Mouse (Mus musculus): Measurements from ENCODE around the gene Timmdc1. TPM values are rescaled to one million over a fixed set of nuclear protein-coding genes. Genes with fewer than 3 reads are reported as not detected.

The Timmdc1 gene
- polyA plus RNA-seq, 1 experiment from 2014 or later, result 35.0 TPM

DNA sequence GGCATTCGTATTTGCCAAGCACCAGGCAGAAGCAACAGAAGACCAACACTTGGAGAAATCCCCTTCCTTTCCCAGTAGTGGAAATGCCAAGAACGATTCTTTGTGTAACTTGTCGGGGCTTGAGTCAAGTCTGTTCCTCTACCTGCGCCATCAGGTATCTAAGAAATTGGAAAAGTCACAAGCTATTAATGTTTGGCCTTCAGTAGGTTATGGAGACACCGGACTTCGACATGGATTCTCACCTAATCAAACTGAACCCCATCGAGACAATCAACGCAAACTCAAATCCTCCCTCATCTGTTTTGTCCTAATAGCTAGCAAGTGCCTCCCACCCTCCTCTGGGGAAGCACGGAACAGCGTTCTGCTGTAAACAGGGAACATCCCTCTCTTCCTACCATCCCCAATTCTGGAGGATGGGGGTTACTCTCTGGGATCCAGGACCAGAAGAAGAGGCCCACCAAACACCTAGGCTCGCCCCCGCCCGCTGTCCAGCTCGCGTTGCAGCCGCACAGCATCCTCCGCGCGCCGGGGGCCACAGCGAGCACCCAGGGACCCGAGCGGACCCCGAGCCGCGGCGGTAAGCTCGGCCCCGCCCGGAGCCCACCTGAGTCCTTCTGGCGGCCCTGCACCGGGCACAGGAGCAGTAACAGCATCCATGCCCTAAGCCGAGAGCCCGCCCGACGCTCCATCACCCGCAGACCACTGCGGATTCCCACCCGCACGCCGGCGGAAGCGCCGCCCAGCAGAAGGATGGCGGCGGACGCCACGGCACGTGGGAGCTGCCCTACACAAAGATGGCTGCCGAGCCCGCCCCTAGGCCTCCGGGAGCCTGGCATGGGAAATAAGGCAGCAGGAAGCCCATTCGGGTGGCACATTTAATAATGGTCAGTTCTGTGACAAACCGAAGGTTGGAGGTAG is 27.3 kb upstream of the Timmdc1 start, which contains the start of gene Poglut1:
Gene Poglut1 (minus strand): TSS at position 780 of the 918 bp plus-strand sequence.
- Histone ChIP-seq H3K27me3 (ENCODE audit: control insufficient read depth, insufficient read depth, low read length) (no peaks in the 10 kb centered on the region; the same call in 1 of the 2 replicates), H3K9me3 (replicated peaks; ENCODE audit: control insufficient read depth, low read length) (no peaks in the 10 kb centered on the region), H3K36me3 (ENCODE audit: control insufficient read depth, insufficient read depth) (peaks cover 8% of the 10 kb centered on the region; the same call in 1 of the 2 replicates), H3K9ac (ENCODE audit: low read length) (peak within 1 kb of the TSS; percentile 86), H3K27ac (ENCODE audit: low read length) (no peak within 1 kb of the TSS), H3K4me3 (ENCODE audit: low read length) (peak within 1 kb of the TSS; percentile 79), H3K4me1 (ENCODE audit: control insufficient read depth, insufficient read depth, low read length) (no peaks in the 10 kb centered on the region), H3K4me2 (ENCODE audit: low read depth, low read length) (peak within 1 kb of the TSS; percentile 71)
- WGBS, result 4% methylated on average over 54 of the region's 54 CpGs
- peak; percentile 89 for ATAC-seq (replicated peaks; ENCODE audit: extremely low read depth, insufficient read depth, low FRiP score)

DNA sequence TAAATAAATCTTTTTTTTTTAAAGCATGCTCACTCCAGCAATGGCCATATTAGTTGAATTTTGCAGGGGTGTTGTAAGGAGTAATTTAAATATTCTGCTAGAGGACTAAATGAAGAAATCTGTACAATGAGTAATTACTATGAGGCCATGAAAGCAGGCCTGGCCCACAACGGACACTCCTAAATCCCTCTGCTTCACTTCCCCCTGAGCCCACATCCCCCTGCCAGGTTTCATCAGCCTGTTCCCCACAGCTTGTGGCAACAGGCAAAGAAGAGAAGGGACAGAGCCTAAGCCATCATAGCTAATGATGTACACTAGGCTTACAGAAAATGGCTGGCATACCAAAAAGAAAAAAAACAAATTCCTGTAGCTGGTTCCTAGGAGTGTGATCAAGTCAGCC is 25.5 kb upstream of the Timmdc1 start:
- H3K4me1 ChIP-seq (ENCODE audit: control insufficient read depth, insufficient read depth, low read length), result no peaks in the 10 kb centered on the region
- no peaks in the 10 kb centered on the region for H3K9me3 ChIP-seq (replicated peaks; ENCODE audit: control insufficient read depth, low read length)
- peaks cover 10% of the 10 kb centered on the region; the same call in 1 of the 2 replicates for H3K36me3 ChIP-seq (ENCODE audit: control insufficient read depth, insufficient read depth)
- H3K4me3 ChIP-seq (ENCODE audit: low read length), result no peak overlapping the region
- H3K27ac ChIP-seq (ENCODE audit: low read length), result no peak overlapping the region
- no peaks in the 10 kb centered on the region for H3K27me3 ChIP-seq (ENCODE audit: control insufficient read depth, insufficient read depth, low read length)
- no peak overlapping the region for H3K4me2 ChIP-seq (ENCODE audit: low read depth, low read length)
- ATAC-seq (replicated peaks; ENCODE audit: extremely low read depth, insufficient read depth, low FRiP score), result no peak
- no peak overlapping the region for H3K9ac ChIP-seq (ENCODE audit: low read length)
- WGBS, result 97% methylated on average over 1 of the region's 1 CpGs

DNA sequence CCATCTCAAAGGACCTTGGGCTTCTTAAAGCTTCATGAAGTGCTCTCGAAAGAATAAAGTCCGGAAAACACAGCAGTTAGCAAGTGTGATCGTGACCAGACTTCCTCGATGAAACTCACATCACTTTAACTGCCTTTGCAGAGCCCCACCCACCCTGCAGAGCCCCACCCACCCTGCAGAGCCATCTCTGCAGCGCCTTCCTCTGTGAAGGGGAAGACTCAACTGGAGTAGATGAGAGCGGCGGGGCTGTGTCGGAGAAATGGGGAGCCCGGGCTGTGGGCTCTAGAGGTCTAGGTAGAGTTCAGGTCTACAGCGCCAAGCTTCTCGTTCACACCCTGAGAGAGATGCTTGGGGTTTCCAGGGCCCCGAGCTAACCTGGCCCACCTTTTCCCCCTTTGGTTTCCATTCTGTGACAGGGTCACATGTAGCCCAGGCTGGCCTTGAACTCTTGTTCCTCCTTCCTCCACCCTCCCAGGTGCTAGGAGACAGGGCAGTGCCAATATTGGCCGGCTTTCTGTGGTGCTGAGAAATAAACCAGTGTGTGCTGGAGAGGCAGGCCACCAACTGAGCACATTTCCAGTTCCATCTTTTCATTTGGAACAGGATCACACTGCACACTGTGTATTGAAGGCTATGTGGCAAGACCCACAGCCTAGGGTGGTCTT is 16.4 kb upstream of the Timmdc1 start:
- Histone ChIP-seq H3K9ac (ENCODE audit: low read length) (no peak overlapping the region), H3K9me3 (replicated peaks; ENCODE audit: control insufficient read depth, low read length) (no peaks in the 10 kb centered on the region), H3K4me2 (ENCODE audit: low read depth, low read length) (no peak overlapping the region), H3K36me3 (ENCODE audit: control insufficient read depth, insufficient read depth) (peaks cover 11% of the 10 kb centered on the region), H3K4me3 (ENCODE audit: low read length) (no peak overlapping the region), H3K27ac (ENCODE audit: low read length) (no peak overlapping the region), H3K4me1 (ENCODE audit: control insufficient read depth, insufficient read depth, low read length) (peaks cover 2% of the 10 kb centered on the region; the same call in 1 of the 2 replicates), H3K27me3 (ENCODE audit: control insufficient read depth, insufficient read depth, low read length) (no peaks in the 10 kb centered on the region)
- WGBS, result 88% methylated on average over 13 of the region's 13 CpGs
- no peak for ATAC-seq (replicated peaks; ENCODE audit: extremely low read depth, insufficient read depth, low FRiP score)

DNA sequence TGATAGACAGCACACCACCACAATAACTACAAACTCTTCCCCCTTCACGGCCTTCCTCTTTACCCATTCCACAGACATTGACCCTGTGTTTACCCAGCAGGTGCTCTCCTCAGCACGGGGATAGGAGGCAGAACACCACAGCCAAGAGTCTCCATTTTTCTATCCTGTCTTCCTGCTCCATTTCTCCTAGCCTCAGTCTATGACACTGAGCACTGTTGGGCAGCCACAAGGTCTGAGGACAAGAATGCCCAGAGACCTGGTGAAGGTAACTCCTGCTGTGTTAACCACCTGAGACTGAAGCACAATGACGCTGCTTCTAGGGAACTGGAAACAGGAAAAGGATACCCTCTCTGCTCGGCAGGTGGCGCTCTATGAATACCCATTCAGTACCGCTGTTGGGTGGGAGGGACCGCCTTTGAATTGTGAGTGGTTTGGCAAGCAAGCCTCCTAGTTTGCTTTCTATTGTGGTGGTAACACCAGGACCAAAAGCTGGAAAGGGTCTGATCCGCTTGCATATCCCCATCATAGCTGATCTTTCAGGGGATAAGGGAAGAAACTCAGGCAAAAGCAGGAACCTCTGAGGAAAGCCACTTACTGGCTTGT is 14.2 kb upstream of the Timmdc1 start:
- H3K4me3 ChIP-seq (ENCODE audit: low read length), result no peak overlapping the region
- ATAC-seq (replicated peaks; ENCODE audit: extremely low read depth, insufficient read depth, low FRiP score), result no peak; the same call in 1 of the 2 replicates
- peaks cover 4% of the 10 kb centered on the region; the same call in 1 of the 2 replicates for H3K36me3 ChIP-seq (ENCODE audit: control insufficient read depth, insufficient read depth)
- no peaks in the 10 kb centered on the region for H3K27me3 ChIP-seq (ENCODE audit: control insufficient read depth, insufficient read depth, low read length)
- no peaks in the 10 kb centered on the region for H3K9me3 ChIP-seq (replicated peaks; ENCODE audit: control insufficient read depth, low read length)
- H3K4me2 ChIP-seq (ENCODE audit: low read depth, low read length), result no peak overlapping the region
- no peak overlapping the region for H3K9ac ChIP-seq (ENCODE audit: low read length)
- peaks cover 2% of the 10 kb centered on the region; the same call in 1 of the 2 replicates for H3K4me1 ChIP-seq (ENCODE audit: control insufficient read depth, insufficient read depth, low read length)
- 40% methylated on average over 8 of the region's 8 CpGs for WGBS
- H3K27ac ChIP-seq (ENCODE audit: low read length), result no peak overlapping the region

DNA sequence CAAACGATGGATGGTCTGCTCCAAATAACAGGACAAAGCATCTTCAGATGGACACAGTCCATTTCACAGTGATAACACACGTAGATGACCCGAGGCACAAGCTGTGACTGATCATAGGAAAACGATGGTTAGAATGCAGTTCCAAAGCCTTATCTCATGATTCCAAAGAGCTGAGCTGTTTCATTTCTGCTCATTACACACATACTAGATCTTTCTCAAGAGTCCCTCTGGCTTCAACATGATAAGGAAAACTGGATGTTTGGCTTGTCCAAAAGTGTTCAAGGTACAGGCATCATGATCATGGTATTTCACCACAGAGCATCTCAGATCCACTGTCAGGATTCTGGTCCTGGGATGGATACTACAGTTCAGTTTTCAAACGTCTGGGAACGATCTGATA is 3.8 kb upstream of the Timmdc1 start:
- no peaks in the 10 kb centered on the region for H3K9me3 ChIP-seq (replicated peaks; ENCODE audit: control insufficient read depth, low read length)
- no peak overlapping the region for H3K4me2 ChIP-seq (ENCODE audit: low read depth, low read length)
- H3K4me1 ChIP-seq (ENCODE audit: control insufficient read depth, insufficient read depth, low read length), result peaks cover 9% of the 10 kb centered on the region
- H3K36me3 ChIP-seq (ENCODE audit: control insufficient read depth, insufficient read depth), result peaks cover 28% of the 10 kb centered on the region
- no peak overlapping the region for H3K4me3 ChIP-seq (ENCODE audit: low read length)
- H3K27ac ChIP-seq (ENCODE audit: low read length), result no peak overlapping the region
- H3K9ac ChIP-seq (ENCODE audit: low read length), result no peak overlapping the region
- H3K27me3 ChIP-seq (ENCODE audit: control insufficient read depth, insufficient read depth, low read length), result no peaks in the 10 kb centered on the region
- no peak for ATAC-seq (replicated peaks; ENCODE audit: extremely low read depth, insufficient read depth, low FRiP score)
- 65% methylated on average over 6 of the region's 6 CpGs for WGBS

DNA sequence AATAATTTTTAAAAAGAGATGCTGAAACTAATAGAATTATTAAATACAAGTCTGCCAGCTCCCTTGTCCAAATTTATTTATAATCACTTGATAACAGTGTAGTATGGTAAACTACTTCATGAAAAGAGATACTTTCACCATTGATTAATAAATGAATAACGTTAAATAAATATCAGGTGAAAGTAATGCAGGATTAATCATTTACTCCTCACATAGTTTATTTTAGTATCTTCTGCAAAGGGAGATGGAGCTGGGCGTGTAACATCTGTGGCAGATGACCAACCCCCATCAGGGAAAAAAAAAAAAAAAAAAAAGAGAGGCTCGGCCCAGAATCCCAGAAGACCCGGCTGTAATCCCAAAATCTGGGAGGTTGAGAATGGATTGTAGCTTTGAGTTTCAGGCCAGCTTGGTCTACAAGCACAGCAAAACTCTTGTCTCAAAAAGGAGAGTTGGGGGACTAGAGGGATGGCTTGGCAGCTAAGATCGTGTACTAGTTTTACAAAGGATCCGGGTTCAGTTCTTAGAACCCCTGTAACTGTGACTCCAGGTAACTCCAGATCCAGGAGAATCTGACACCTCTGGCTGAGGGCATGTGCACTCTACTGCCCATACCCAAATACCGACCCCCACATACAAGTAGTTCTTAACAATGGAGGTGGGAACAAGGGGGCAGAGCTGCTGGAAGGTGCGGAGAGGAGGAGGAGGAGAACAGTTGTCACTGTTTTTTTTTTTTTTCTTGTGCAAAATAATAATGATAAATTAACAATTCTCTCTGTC is 1.1 kb downstream of the Timmdc1 start:
- Histone ChIP-seq H3K27ac (ENCODE audit: low read length) (no peak overlapping the region), H3K4me2 (ENCODE audit: low read depth, low read length) (peak overlapping the region; percentile 74), H3K9me3 (replicated peaks; ENCODE audit: control insufficient read depth, low read length) (no peaks in the 10 kb centered on the region), H3K27me3 (ENCODE audit: control insufficient read depth, insufficient read depth, low read length) (no peaks in the 10 kb centered on the region), H3K4me1 (ENCODE audit: control insufficient read depth, insufficient read depth, low read length) (peaks cover 10% of the 10 kb centered on the region), H3K4me3 (ENCODE audit: low read length) (peak overlapping the region; percentile 97), H3K36me3 (ENCODE audit: control insufficient read depth, insufficient read depth) (peaks cover 22% of the 10 kb centered on the region), H3K9ac (ENCODE audit: low read length) (peak overlapping the region; percentile 93)
- WGBS, result 24% methylated on average over 8 of the region's 8 CpGs
- no peak for ATAC-seq (replicated peaks; ENCODE audit: extremely low read depth, insufficient read depth, low FRiP score)

DNA sequence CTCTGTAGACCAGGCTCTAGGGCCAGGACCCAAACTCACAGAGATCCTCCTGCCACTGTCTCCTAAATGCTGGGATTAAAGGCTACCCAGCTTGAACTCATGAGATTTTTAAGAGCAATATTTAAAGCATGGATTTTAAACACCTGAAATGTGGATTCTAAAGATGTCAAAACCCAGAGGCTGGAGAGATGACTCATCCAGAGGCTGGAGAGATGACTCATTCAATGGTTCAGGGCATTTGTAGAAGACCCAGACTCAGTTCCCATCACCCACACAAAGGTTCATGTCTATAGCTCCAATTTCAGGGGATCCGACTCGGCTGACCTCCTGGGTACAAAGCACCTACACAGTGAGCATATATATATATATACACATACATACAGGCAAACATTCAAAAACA is 3.3 kb downstream of the Timmdc1 start:
- Histone ChIP-seq H3K36me3 (ENCODE audit: control insufficient read depth, insufficient read depth) (peaks cover 16% of the 10 kb centered on the region; the same call in 1 of the 2 replicates), H3K27me3 (ENCODE audit: control insufficient read depth, insufficient read depth, low read length) (no peaks in the 10 kb centered on the region), H3K27ac (ENCODE audit: low read length) (no peak overlapping the region), H3K4me1 (ENCODE audit: control insufficient read depth, insufficient read depth, low read length) (peaks cover 10% of the 10 kb centered on the region), H3K9me3 (replicated peaks; ENCODE audit: control insufficient read depth, low read length) (no peaks in the 10 kb centered on the region), H3K4me3 (ENCODE audit: low read length) (no peak overlapping the region), H3K9ac (ENCODE audit: low read length) (no peak overlapping the region), H3K4me2 (ENCODE audit: low read depth, low read length) (no peak overlapping the region)
- WGBS, result 97% methylated on average over 2 of the region's 2 CpGs
- no peak for ATAC-seq (replicated peaks; ENCODE audit: extremely low read depth, insufficient read depth, low FRiP score)

DNA sequence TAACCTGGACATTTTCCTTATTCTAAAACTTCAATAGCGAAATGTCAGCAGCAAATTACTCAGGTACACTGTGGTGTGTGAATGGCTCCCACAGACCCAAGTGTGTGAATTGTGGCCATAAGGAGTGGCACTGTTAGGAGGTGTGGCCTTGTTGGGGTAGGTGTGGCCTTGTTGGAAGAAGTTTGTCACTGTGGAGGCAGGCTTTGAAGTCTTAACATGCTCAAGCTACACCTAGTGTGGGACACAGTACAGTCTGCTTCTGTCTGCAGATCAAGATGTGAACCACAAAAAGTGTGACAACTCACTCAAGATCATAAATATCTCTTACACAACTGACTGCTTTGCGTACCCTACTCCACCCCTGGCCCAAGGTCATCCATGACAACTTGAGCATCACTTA is 11.6 kb downstream of the Timmdc1 start:
- Histone ChIP-seq H3K9ac (ENCODE audit: low read length) (no peak overlapping the region), H3K9me3 (replicated peaks; ENCODE audit: control insufficient read depth, low read length) (no peaks in the 10 kb centered on the region), H3K36me3 (ENCODE audit: control insufficient read depth, insufficient read depth) (peaks cover 22% of the 10 kb centered on the region), H3K4me3 (ENCODE audit: low read length) (no peak overlapping the region), H3K4me2 (ENCODE audit: low read depth, low read length) (no peak overlapping the region), H3K4me1 (ENCODE audit: control insufficient read depth, insufficient read depth, low read length) (no peaks in the 10 kb centered on the region), H3K27ac (ENCODE audit: low read length) (no peak overlapping the region), H3K27me3 (ENCODE audit: control insufficient read depth, insufficient read depth, low read length) (no peaks in the 10 kb centered on the region)
- no peak for ATAC-seq (replicated peaks; ENCODE audit: extremely low read depth, insufficient read depth, low FRiP score)
- 89% methylated on average over 2 of the region's 2 CpGs for WGBS
